Mouse (Mus musculus) liver, embryonic 14.5 days (tissue): ENCODE results near the gene Kmt2a. TPM values are rescaled to one million over a fixed set of nuclear protein-coding genes. Genes with fewer than 3 reads are reported as not detected.

ENCODE experiments used
- ATAC-seq: fragments of 200-750 bp; cut with Nextera tagmentation; 2 replicates; pipeline ENCODE4 v1.8.0; 2017; ENCODE audit warnings: moderate number of reproducible peaks, mild to moderate bottlenecking, moderate library complexity; ENCODE audit not compliant: insufficient read depth
- DNase-seq, 3 experiments: peaks; one replicate each; pipeline ENCODE4 v3.0.0-alpha.2; 2012 to 2013; ENCODE audit warnings: low read depth in 3 of 3, low spot score in 3 of 3
- H3K27ac ChIP-seq: fragments of 300-500 bp; sonication (generic); 2 replicates; pipeline ENCODE4 v1.5.1; 2014; ENCODE audit warnings: moderate library complexity, mild to moderate bottlenecking, control low read depth, inconsistent platforms
- H3K27me3 ChIP-seq: fragments of 300-500 bp; sonication (generic); 2 replicates; pipeline ENCODE4 v1.6.1; 2014; ENCODE audit warnings: mild to moderate bottlenecking, low read length, moderate library complexity; ENCODE audit not compliant: control insufficient read depth, insufficient read depth
- H3K36me3 ChIP-seq: fragments of 300-500 bp; sonication (generic); replicated peaks from 2 replicates; pipeline ENCODE4 v1.6.1; 2014; ENCODE audit warnings: low read depth; ENCODE audit not compliant: control insufficient read depth, insufficient read depth
- H3K4me1 ChIP-seq, 2 experiments: fragments of 200-500 bp in 1 of 2; fragments of 300-500 bp in 1 of 2; sonication (generic) in 1 of 2; replicated peaks; 2 replicates each; pipeline ENCODE4 v1.6.1; 2012 to 2014; ENCODE audit warnings: antibody characterized with exemption in 1 of 2, inconsistent platforms in 1 of 2, low read length in 1 of 2; ENCODE audit not compliant: control insufficient read depth in 2 of 2, insufficient read depth in 2 of 2
- H3K4me2 ChIP-seq: fragments of 300-500 bp; sonication (generic); 2 replicates; pipeline ENCODE4 v1.6.1; 2014; ENCODE audit warnings: low read depth, mild to moderate bottlenecking, control low read depth, moderate library complexity
- H3K4me3 ChIP-seq, 2 experiments: fragments of 200-500 bp in 1 of 2; fragments of 300-500 bp in 1 of 2; sonication (generic) in 1 of 2; 2 replicates each; pipeline ENCODE4 v1.5.1; 2012 to 2014; ENCODE audit warnings: low read depth in 2 of 2, low read length in 2 of 2, mild to moderate bottlenecking in 2 of 2, control low read depth in 1 of 2, inconsistent platforms in 1 of 2, moderate library complexity in 1 of 2; ENCODE audit not compliant: insufficient read depth in 1 of 2
- H3K9ac ChIP-seq: fragments of 300-500 bp; sonication (generic); replicated peaks from 2 replicates; pipeline ENCODE4 v1.6.1; 2014; ENCODE audit warnings: mild to moderate bottlenecking, control low read depth, moderate library complexity
- H3K9me3 ChIP-seq: fragments of 300-500 bp; sonication (generic); 2 replicates; pipeline ENCODE4 v1.6.1; 2016; ENCODE audit warnings: low read length, mixed read lengths; ENCODE audit not compliant: control insufficient read depth
- CTCF ChIP-seq: IDR thresholded peaks from 2 replicates; pipeline ENCODE4 v1.5.1; 2016; ENCODE audit warnings: antibody characterized with exemption, low read depth, control low read depth
- EP300 ChIP-seq: IDR thresholded peaks from 2 replicates; pipeline ENCODE4 v1.6.1; 2016; ENCODE audit warnings: antibody characterized with exemption, low read depth
- WGBS: fragments of 180-500 bp; shearing (Covaris S2); extraction: QIAGEN DNeasy Blood & Tissue Kit; methylation state at CpG from one replicate; pipeline ENCODE4 v1.1.7; 2014; ENCODE audit not compliant: insufficient replicate concordance; 5-methylcytosine and 5-hydroxymethylcytosine counted together
- polyA plus RNA-seq, 2 experiments: library from polyadenylated mRNA; depleted of rRNA in 1 of 2; stranded (reverse) in 1 of 2; unstranded in 1 of 2; fragments of >200 nt; fragmentation: Nextera tagmentation in 1 of 2; extraction: Ambion mirVana in 1 of 2; gene quantifications; 2 replicates each; pipeline versions ENCODE4 v1.2.1 to v1.2.3; 2012 to 2014

Gene Kmt2a
- polyA plus RNA-seq, 2 experiments, result 2.3 to 3.0 TPM

DNA sequence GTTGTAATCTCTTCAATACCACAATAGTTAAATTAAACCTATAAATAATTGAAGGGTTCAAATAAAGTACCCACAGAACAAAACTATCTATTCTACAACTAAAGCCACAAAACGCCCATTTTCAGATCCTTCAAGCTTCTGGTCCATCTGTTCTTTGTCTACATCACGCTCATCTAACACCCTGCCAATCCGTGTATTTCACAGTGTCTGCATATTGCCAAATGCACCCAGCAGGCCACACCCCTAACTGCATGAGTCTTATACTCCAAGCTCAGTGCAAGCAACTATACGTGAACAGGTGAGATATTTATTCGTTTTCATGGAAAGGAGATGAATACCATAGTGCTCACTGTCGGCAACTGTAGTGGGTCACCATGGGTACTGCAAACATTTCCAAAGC lies 25.9 kb downstream of the Kmt2a start:
- no peak for ATAC-seq
- Histone ChIP-seq H3K9me3 (no peaks in the 10 kb centered on the region), H3K9ac (no peak overlapping the region), H3K4me1 (no peaks in the 10 kb centered on the region), H3K4me3 (no peak overlapping the region), H3K27me3 (no peaks in the 10 kb centered on the region), H3K36me3 (no peaks in the 10 kb centered on the region), H3K4me2 (no peak overlapping the region), H3K27ac (no peak overlapping the region)
- no peak for TF ChIP-seq CTCF
- TF ChIP-seq EP300, result no peak
- no peak for DNase-seq
- 74% methylated on average over 6 of the region's 6 CpGs for WGBS

- Histone ChIP-seq H3K4me3 (no peak overlapping the region), H3K27me3 (no peaks in the 10 kb centered on the region), H3K9me3 (no peaks in the 10 kb centered on the region), H3K4me2 (no peak overlapping the region), H3K4me1 (no peaks in the 10 kb centered on the region), H3K36me3 (peaks cover 46% of the 10 kb centered on the region), H3K27ac (no peak overlapping the region), H3K9ac (no peak overlapping the region)
- ATAC-seq (no peak), DNase-seq (no peak)
- no peak for TF ChIP-seq EP300
- no peak for TF ChIP-seq CTCF
- WGBS, result 89% methylated on average over 6 of the region's 6 CpGs
Measured at GRCm38 (mm10) chr9:44847446-44847845, 33.6 kb downstream of the Kmt2a start.

GRCm38 (mm10) chr9:44841241-44841640 lies 39.9 kb downstream of the Kmt2a start:
- Histone ChIP-seq H3K36me3 (peaks cover 49% of the 10 kb centered on the region), H3K9ac (no peak overlapping the region), H3K4me1 (no peaks in the 10 kb centered on the region), H3K4me3 (no peak overlapping the region), H3K27me3 (no peaks in the 10 kb centered on the region), H3K4me2 (no peak overlapping the region), H3K9me3 (no peaks in the 10 kb centered on the region), H3K27ac (no peak overlapping the region)
- DNase-seq (no peak), ATAC-seq (no peak)
- WGBS, result 77% methylated on average over 10 of the region's 10 CpGs
- TF ChIP-seq CTCF (peak; percentile 68), EP300 (no peak)

DNA sequence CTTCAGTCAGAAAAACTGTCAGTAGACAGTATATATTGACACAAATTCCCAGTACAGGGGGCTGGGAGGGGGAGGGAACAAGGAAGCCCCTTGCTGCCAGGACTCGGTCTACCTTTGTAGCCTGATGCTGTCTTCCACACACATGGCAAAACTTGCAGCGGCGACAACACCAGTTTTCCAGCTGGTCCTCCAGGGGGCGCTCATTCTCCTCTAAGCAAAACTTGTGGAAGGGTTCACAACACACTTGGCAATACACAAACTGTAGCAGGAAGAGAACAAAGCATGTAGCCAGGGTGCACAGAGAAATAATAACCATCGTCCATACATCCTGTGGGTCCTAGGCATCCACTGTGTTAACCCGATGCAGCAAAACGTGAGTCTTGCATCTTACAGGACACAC lies 44.7 kb downstream of the Kmt2a start:
- H3K9ac ChIP-seq, result no peak overlapping the region
- DNase-seq (peak; percentile 44 to 52 (median 45)), ATAC-seq (no peak)
- H3K4me1 ChIP-seq, result no peaks in the 10 kb centered on the region
- no peak overlapping the region for H3K4me2 ChIP-seq
- H3K4me3 ChIP-seq, result no peak overlapping the region
- H3K36me3 ChIP-seq, result peaks cover 37% of the 10 kb centered on the region
- TF ChIP-seq CTCF, result peak; percentile 84
- TF ChIP-seq EP300, result no peak
- no peak overlapping the region for H3K27ac ChIP-seq
- WGBS, result 42% methylated on average over 7 of the region's 7 CpGs
- H3K9me3 ChIP-seq, result no peaks in the 10 kb centered on the region
- H3K27me3 ChIP-seq, result no peaks in the 10 kb centered on the region

DNA sequence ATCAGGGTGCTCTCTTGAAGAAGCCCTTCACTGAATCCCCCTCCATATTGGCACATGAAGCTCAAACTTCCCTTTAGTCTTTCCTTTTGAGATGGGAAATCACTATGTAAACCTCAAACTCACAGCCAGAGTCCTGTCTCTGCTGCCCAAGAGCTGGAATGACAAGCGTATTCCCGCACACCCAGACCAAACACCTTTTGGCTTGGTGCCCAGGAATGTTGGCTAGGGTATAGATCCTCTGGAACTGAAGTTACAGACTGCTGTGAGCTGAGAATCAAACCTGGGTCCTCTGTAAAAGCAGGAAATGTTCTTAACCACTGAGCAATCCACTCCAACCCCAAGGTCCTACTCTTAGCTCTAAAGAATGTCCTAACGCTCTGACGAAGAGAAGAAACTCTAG lies 48.7 kb downstream of the Kmt2a start:
- no peaks in the 10 kb centered on the region for H3K27me3 ChIP-seq
- ATAC-seq (no peak), DNase-seq (no peak)
- no peaks in the 10 kb centered on the region for H3K9me3 ChIP-seq
- no peak overlapping the region for H3K9ac ChIP-seq
- no peak overlapping the region for H3K4me2 ChIP-seq
- H3K36me3 ChIP-seq, result peaks cover 36% of the 10 kb centered on the region
- H3K27ac ChIP-seq, result no peak overlapping the region
- whole genome bisulfite sequencing, result 85% methylated on average over 4 of the region's 4 CpGs
- no peaks in the 10 kb centered on the region for H3K4me1 ChIP-seq
- no peak overlapping the region for H3K4me3 ChIP-seq
- TF ChIP-seq EP300 (no peak), CTCF (no peak)

GRCm38 (mm10) chr9:44830506-44830905 lies 50.6 kb downstream of the Kmt2a start:
- Histone ChIP-seq H3K36me3 (peaks cover 43% of the 10 kb centered on the region), H3K9me3 (no peaks in the 10 kb centered on the region), H3K4me2 (no peak overlapping the region), H3K4me1 (no peaks in the 10 kb centered on the region), H3K9ac (no peak overlapping the region), H3K27ac (no peak overlapping the region), H3K4me3 (no peak overlapping the region), H3K27me3 (no peaks in the 10 kb centered on the region)
- no peak for ATAC-seq
- no peak for DNase-seq
- TF ChIP-seq CTCF (no peak), EP300 (no peak)
- 64% methylated on average over 2 of the region's 2 CpGs for WGBS
